Mouse (Mus musculus): Measurements from ENCODE around the gene Osbpl3. TPM values are rescaled to one million over a fixed set of nuclear protein-coding genes. Genes with fewer than 3 reads are reported as not detected.

The Osbpl3 gene
- polyA plus RNA-seq, 1 experiment from 2014 or later: 9.1 TPM

GRCm38 (mm10) chr6:50382196-50382595 is 73.8 kb downstream of the Osbpl3 start:
- peaks cover 32% of the 10 kb centered on the region for H3K4me1 ChIP-seq (ENCODE audit: control insufficient read depth, insufficient read depth, low read length)
- H3K27ac ChIP-seq (replicated peaks; ENCODE audit: low read depth, low read length): no peak overlapping the region
- H3K36me3 ChIP-seq (ENCODE audit: control insufficient read depth, insufficient read depth, low read length): no peaks in the 10 kb centered on the region
- no peak overlapping the region for H3K4me2 ChIP-seq (ENCODE audit: low read depth, severe bottlenecking)
- no peak overlapping the region for H3K9ac ChIP-seq (ENCODE audit: low read length)
- H3K27me3 ChIP-seq (ENCODE audit: control insufficient read depth, insufficient read depth, low read length): no peaks in the 10 kb centered on the region
- no peaks in the 10 kb centered on the region for H3K9me3 ChIP-seq (ENCODE audit: control insufficient read depth, low read length)
- WGBS: 68% methylated on average over 8 of the region's 8 CpGs
- no peak for ATAC-seq (ENCODE audit: insufficient number of reproducible peaks, low FRiP score, low TSS enrichment, low read depth)
- no peak overlapping the region for H3K4me3 ChIP-seq (ENCODE audit: low read depth, low read length)
- DNase-seq (ENCODE audit: low spot score): no peak

GRCm38 (mm10) chr6:50381504-50382091 is 74.4 kb downstream of the Osbpl3 start:
- Histone ChIP-seq H3K27me3 (ENCODE audit: control insufficient read depth, insufficient read depth, low read length) (no peaks in the 10 kb centered on the region), H3K4me3 (ENCODE audit: low read depth, low read length) (no peak overlapping the region), H3K27ac (replicated peaks; ENCODE audit: low read depth, low read length) (no peak overlapping the region), H3K9me3 (ENCODE audit: control insufficient read depth, low read length) (no peaks in the 10 kb centered on the region), H3K4me2 (ENCODE audit: low read depth, severe bottlenecking) (0 out of 2 replicates have a peak overlapping the region, but pooled peaks have one; percentile 10), H3K9ac (ENCODE audit: low read length) (no peak overlapping the region), H3K36me3 (ENCODE audit: control insufficient read depth, insufficient read depth, low read length) (no peaks in the 10 kb centered on the region), H3K4me1 (ENCODE audit: control insufficient read depth, insufficient read depth, low read length) (peaks cover 32% of the 10 kb centered on the region)
- ATAC-seq (ENCODE audit: insufficient number of reproducible peaks, low FRiP score, low TSS enrichment, low read depth) (no peak), DNase-seq (ENCODE audit: low spot score) (peak; percentile 34)
- WGBS: 31% methylated on average over 11 of the region's 11 CpGs

DNA sequence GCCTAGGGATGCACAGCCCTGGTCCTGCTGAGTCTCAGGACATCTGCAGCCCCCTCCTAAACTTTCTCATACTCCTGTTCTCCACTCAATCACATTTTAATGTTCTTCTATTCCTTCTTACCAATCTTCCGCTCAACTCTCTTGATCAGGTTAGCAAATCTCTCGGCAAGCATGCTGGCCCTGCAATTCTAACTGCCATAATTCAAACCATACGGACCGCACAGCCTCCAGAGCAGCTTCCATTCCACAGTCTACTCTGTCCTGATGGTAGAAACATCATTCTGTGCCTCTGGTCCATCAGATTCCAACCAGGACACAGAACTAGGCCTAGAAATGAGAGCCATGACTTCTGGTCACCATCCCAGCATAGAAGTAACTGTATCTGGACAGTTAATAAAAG is 76.3 kb downstream of the Osbpl3 start:
- WGBS: 46% methylated on average over 4 of the region's 4 CpGs
- H3K27ac ChIP-seq (replicated peaks; ENCODE audit: low read depth, low read length): 0 out of 2 replicates have a peak overlapping the region, but pooled peaks have one; percentile 36
- H3K36me3 ChIP-seq (ENCODE audit: control insufficient read depth, insufficient read depth, low read length): no peaks in the 10 kb centered on the region
- no peak for ATAC-seq (ENCODE audit: insufficient number of reproducible peaks, low FRiP score, low TSS enrichment, low read depth)
- peak; percentile 57 for DNase-seq (ENCODE audit: low spot score)
- H3K9me3 ChIP-seq (ENCODE audit: control insufficient read depth, low read length): no peaks in the 10 kb centered on the region
- no peak overlapping the region for H3K4me2 ChIP-seq (ENCODE audit: low read depth, severe bottlenecking)
- no peak overlapping the region for H3K4me3 ChIP-seq (ENCODE audit: low read depth, low read length)
- no peak overlapping the region for H3K9ac ChIP-seq (ENCODE audit: low read length)
- H3K27me3 ChIP-seq (ENCODE audit: control insufficient read depth, insufficient read depth, low read length): no peaks in the 10 kb centered on the region
- H3K4me1 ChIP-seq (ENCODE audit: control insufficient read depth, insufficient read depth, low read length): peaks cover 32% of the 10 kb centered on the region

DNA sequence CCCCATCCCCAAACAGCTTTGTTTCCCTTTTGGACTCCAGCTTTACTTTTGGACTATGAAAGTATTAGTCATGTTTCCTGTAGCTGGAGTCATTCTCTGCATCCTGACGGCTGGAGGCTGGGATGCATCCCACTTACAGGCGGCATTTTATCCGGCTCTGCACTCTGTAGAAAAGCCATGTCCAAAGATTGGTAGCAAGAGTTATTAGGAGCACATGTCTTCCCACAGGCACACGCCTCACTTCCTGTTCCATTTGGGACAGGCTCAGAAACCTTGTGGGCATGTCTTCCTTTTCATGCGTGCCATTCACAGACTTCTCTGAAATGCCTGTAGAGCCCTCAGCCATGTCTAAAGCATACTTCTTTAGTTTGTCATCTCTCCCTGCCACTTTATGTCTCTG is 76.9 kb downstream of the Osbpl3 start:
- no peak overlapping the region for H3K9ac ChIP-seq (ENCODE audit: low read length)
- no peaks in the 10 kb centered on the region for H3K36me3 ChIP-seq (ENCODE audit: control insufficient read depth, insufficient read depth, low read length)
- WGBS: 46% methylated on average over 5 of the region's 5 CpGs
- H3K27ac ChIP-seq (replicated peaks; ENCODE audit: low read depth, low read length): 0 out of 2 replicates have a peak overlapping the region, but pooled peaks have one; percentile 30
- DNase-seq (ENCODE audit: low spot score) (no peak), ATAC-seq (ENCODE audit: insufficient number of reproducible peaks, low FRiP score, low TSS enrichment, low read depth) (no peak)
- H3K27me3 ChIP-seq (ENCODE audit: control insufficient read depth, insufficient read depth, low read length): no peaks in the 10 kb centered on the region
- H3K9me3 ChIP-seq (ENCODE audit: control insufficient read depth, low read length): no peaks in the 10 kb centered on the region
- no peak overlapping the region for H3K4me2 ChIP-seq (ENCODE audit: low read depth, severe bottlenecking)
- peaks cover 32% of the 10 kb centered on the region for H3K4me1 ChIP-seq (ENCODE audit: control insufficient read depth, insufficient read depth, low read length)
- H3K4me3 ChIP-seq (ENCODE audit: low read depth, low read length): no peak overlapping the region

GRCm38 (mm10) chr6:50377742-50378720 is 78.0 kb downstream of the Osbpl3 start:
- Histone ChIP-seq H3K4me2 (ENCODE audit: low read depth, severe bottlenecking) (no peak overlapping the region), H3K27ac (replicated peaks; ENCODE audit: low read depth, low read length) (no peak overlapping the region; the same call in 1 of the 2 replicates), H3K9me3 (ENCODE audit: control insufficient read depth, low read length) (no peaks in the 10 kb centered on the region), H3K4me1 (ENCODE audit: control insufficient read depth, insufficient read depth, low read length) (peaks cover 32% of the 10 kb centered on the region), H3K27me3 (ENCODE audit: control insufficient read depth, insufficient read depth, low read length) (no peaks in the 10 kb centered on the region), H3K9ac (ENCODE audit: low read length) (peak overlapping the region; percentile 18; the same call in 1 of the 2 replicates), H3K36me3 (ENCODE audit: control insufficient read depth, insufficient read depth, low read length) (no peaks in the 10 kb centered on the region), H3K4me3 (ENCODE audit: low read depth, low read length) (no peak overlapping the region)
- DNase-seq (ENCODE audit: low spot score): peak; percentile 42
- 60% methylated on average over 21 of the region's 21 CpGs for WGBS
- ATAC-seq (ENCODE audit: insufficient number of reproducible peaks, low FRiP score, low TSS enrichment, low read depth): no peak

DNA sequence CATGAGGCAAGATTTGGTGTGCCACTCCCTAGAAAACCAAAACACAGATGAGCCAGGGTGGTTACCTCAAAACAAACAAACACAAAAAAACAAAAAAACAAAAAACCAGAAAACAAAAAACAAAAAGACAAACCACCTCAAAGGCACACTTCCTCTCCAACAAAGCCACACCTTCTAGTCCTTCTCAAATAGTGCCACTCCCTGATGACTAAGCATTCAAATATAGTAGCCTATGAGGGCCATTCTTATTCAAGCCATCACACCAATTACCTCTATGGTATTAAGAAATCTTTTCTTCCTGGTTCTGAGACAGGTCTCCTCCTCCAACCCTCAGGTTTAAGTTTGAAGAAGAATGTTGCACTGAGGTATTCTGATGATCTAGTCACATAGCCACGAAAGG is 79.3 kb downstream of the Osbpl3 start:
- DNase-seq (ENCODE audit: low spot score): no peak
- ATAC-seq (ENCODE audit: insufficient number of reproducible peaks, low FRiP score, low TSS enrichment, low read depth): no peak
- Histone ChIP-seq H3K4me1 (ENCODE audit: control insufficient read depth, insufficient read depth, low read length) (peaks cover 29% of the 10 kb centered on the region), H3K27ac (replicated peaks; ENCODE audit: low read depth, low read length) (no peak overlapping the region), H3K36me3 (ENCODE audit: control insufficient read depth, insufficient read depth, low read length) (no peaks in the 10 kb centered on the region), H3K9me3 (ENCODE audit: control insufficient read depth, low read length) (no peaks in the 10 kb centered on the region), H3K4me3 (ENCODE audit: low read depth, low read length) (no peak overlapping the region), H3K27me3 (ENCODE audit: control insufficient read depth, insufficient read depth, low read length) (no peaks in the 10 kb centered on the region), H3K4me2 (ENCODE audit: low read depth, severe bottlenecking) (no peak overlapping the region), H3K9ac (ENCODE audit: low read length) (no peak overlapping the region)
- 97% methylated on average over 1 of the region's 1 CpGs for WGBS

- ATAC-seq (ENCODE audit: insufficient number of reproducible peaks, low FRiP score, low TSS enrichment, low read depth): no peak
- H3K4me2 ChIP-seq (ENCODE audit: low read depth, severe bottlenecking): no peak overlapping the region
- no peaks in the 10 kb centered on the region for H3K9me3 ChIP-seq (ENCODE audit: control insufficient read depth, low read length)
- no peak overlapping the region for H3K27ac ChIP-seq (replicated peaks; ENCODE audit: low read depth, low read length)
- no peak for DNase-seq (ENCODE audit: low spot score)
- H3K27me3 ChIP-seq (ENCODE audit: control insufficient read depth, insufficient read depth, low read length): no peaks in the 10 kb centered on the region
- no peak overlapping the region for H3K9ac ChIP-seq (ENCODE audit: low read length)
- H3K4me3 ChIP-seq (ENCODE audit: low read depth, low read length): no peak overlapping the region
- WGBS: 79% methylated on average over 5 of the region's 5 CpGs
- no peaks in the 10 kb centered on the region for H3K36me3 ChIP-seq (ENCODE audit: control insufficient read depth, insufficient read depth, low read length)
- peaks cover 2% of the 10 kb centered on the region for H3K4me1 ChIP-seq (ENCODE audit: control insufficient read depth, insufficient read depth, low read length)
Measured at GRCm38 (mm10) chr6:50372516-50373424, 83.2 kb downstream of the Osbpl3 start.

Measured in limb, embryonic 11.5 days (tissue).